Comparison of ENCODE assay signal across 23 mouse cellular contexts in the genomic region with DNA sequence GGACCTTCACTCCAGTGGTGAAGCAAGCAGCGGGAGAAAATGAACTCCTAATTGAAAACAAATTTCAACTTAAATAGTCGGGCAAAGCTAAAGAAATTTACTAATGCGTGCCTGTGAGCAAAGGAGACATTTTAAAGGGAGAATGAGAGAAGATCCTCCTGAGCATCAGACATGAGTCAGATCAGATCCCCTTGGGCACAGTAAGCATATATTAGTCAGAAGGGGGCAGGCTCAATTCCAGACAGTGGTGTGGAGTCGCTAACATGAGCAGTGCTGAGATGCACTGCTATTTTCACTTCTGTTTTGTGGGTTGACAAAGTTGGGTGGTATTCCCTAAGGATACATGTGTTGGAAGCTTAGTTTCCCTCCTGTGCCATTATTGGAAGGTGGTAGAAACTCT.
DNase-seq lines count a peak whose midpoint lies in the region; TF ChIP-seq lines count a peak whose summit lies in the region.
"Had no signal": no experiment of that assay in that cellular context is flagged by ENCODE, and none has a peak within 500 bp of the region (broad histone marks: within the 10 kb centered on the region; RNA-seq: fewer than 3 reads in every experiment).

No protein-coding gene starts in this region.

- H3K27me3 ChIP-seq in CH12.LX (replicated peaks): no peaks in the 10 kb centered on the region
- H3K27me3 ChIP-seq: embryonic facial prominence, embryonic 13.5 days; forebrain, embryonic 13.5 days; hindbrain, embryonic 12.5 days; hindbrain, embryonic 15.5 days had no signal

- H3K27ac ChIP-seq in CH12.LX (ENCODE audit: insufficient read depth, low read depth): no peak overlapping the region
- 0 out of 2 replicates have a peak overlapping the region, but pooled peaks have one; percentile 64 for H3K27ac ChIP-seq in embryonic fibroblast, embryonic 13.5 days (ENCODE audit: insufficient read depth, low read length)
- H3K27ac ChIP-seq: embryonic facial prominence, embryonic 10.5 days; embryonic facial prominence, embryonic 13.5 days; forebrain, embryonic 10.5 days; forebrain, embryonic 13.5 days; heart, embryonic 10.5 days; hindbrain, embryonic 12.5 days; hindbrain, embryonic 15.5 days had no signal

- dilution Hi-C loops in CH12.LX (cut with MboI; ENCODE audit: extremely low pct_ligation_motif_present, extremely low pct_unique_long_range_greater_than_20kb, low sequenced_read_pairs): no loop called here

- TF ChIP-seq CTCF in CH12.LX (conservative IDR thresholded peaks at IDR 0.05 in 1 of 2, IDR thresholded peaks at IDR 0.05 in 1 of 2; ENCODE audit: low read depth in 2 of 2, low read length in 2 of 2): no peak
- TF ChIP-seq CTCF in embryonic fibroblast, embryonic 13.5 days (IDR thresholded peaks at IDR 0.05; ENCODE audit: borderline replicate concordance, insufficient read depth, low read length): no peak

- TF ChIP-seq RAD21 in CH12.LX (IDR thresholded peaks at IDR 0.05; ENCODE audit: low read depth, low read length): no peak

- TF ChIP-seq EP300 in CH12.LX (IDR thresholded peaks at IDR 0.05; ENCODE audit: low read length): no peak

- no peak overlapping the region for H3K9ac ChIP-seq in CH12.LX (ENCODE audit: insufficient read depth, low read depth)
- H3K9ac ChIP-seq: embryonic facial prominence, embryonic 13.5 days; forebrain, embryonic 13.5 days; hindbrain, embryonic 12.5 days; hindbrain, embryonic 15.5 days had no signal

- no peak for TF ChIP-seq POLR2A in CH12.LX (IDR thresholded peaks at IDR 0.05; ENCODE audit: low read depth, low read length)
- TF ChIP-seq POLR2A in embryonic fibroblast, embryonic 13.5 days (IDR thresholded peaks at IDR 0.05; ENCODE audit: low read depth, low read length): no peak

- no peak overlapping the region for H3K4me2 ChIP-seq in CH12.LX (ENCODE audit: insufficient read depth, low read depth, poor library complexity, severe bottlenecking)
- H3K4me2 ChIP-seq: embryonic facial prominence, embryonic 13.5 days; forebrain, embryonic 13.5 days; hindbrain, embryonic 12.5 days; hindbrain, embryonic 15.5 days had no signal

- no peaks in the 10 kb centered on the region for H3K36me3 ChIP-seq in CH12.LX (replicated peaks in 1 of 2; ENCODE audit: control insufficient read depth in 1 of 2, insufficient read depth in 1 of 2, low read length in 1 of 2)
- H3K36me3 ChIP-seq: embryonic facial prominence, embryonic 10.5 days; embryonic facial prominence, embryonic 13.5 days; forebrain, embryonic 10.5 days; heart, embryonic 10.5 days; hindbrain, embryonic 12.5 days; hindbrain, embryonic 15.5 days had no signal

- in situ Hi-C loops in CH12.LX (cut with MboI; ENCODE audit: low pct_ligation_motif_present, low pct_unique_long_range_greater_than_20kb, low sequenced_read_pairs): no loop called here

- no peak overlapping the region for H3K4me3 ChIP-seq in CH12.LX (replicated peaks in 1 of 3; ENCODE audit: low read depth in 2 of 3, low read length in 2 of 3, poor library complexity in 1 of 3)
- H3K4me3 ChIP-seq in embryonic fibroblast, embryonic 13.5 days (ENCODE audit: insufficient read depth, low read length): no peak overlapping the region
- H3K4me3 ChIP-seq: embryonic facial prominence, embryonic 10.5 days; embryonic facial prominence, embryonic 13.5 days; forebrain, embryonic 10.5 days; forebrain, embryonic 13.5 days; heart, embryonic 10.5 days; hindbrain, embryonic 12.5 days; hindbrain, embryonic 15.5 days had no signal

- H3K79me2 ChIP-seq in CH12.LX (replicated peaks; ENCODE audit: control insufficient read depth, extremely low read depth, insufficient read depth, poor library complexity, severe bottlenecking): no peaks in the 10 kb centered on the region

- no peaks in the 10 kb centered on the region for H3K9me3 ChIP-seq in CH12.LX (replicated peaks; ENCODE audit: low read length)
- H3K9me3 ChIP-seq: embryonic facial prominence, embryonic 10.5 days; embryonic facial prominence, embryonic 13.5 days; forebrain, embryonic 10.5 days; forebrain, embryonic 13.5 days; heart, embryonic 10.5 days; hindbrain, embryonic 12.5 days; hindbrain, embryonic 15.5 days had no signal

- peaks cover 0 to 6% of the 10 kb centered on the region in 2 experiments; a peak in 2 of 4 replicates for H3K4me1 ChIP-seq in CH12.LX (ENCODE audit: control insufficient read depth in 1 of 2, insufficient read depth in 2 of 2)
- peaks cover 5% of the 10 kb centered on the region; the same call in 1 of the 2 replicates for H3K4me1 ChIP-seq in embryonic fibroblast, embryonic 13.5 days (ENCODE audit: control insufficient read depth, insufficient read depth, low read length)
- H3K4me1 ChIP-seq: embryonic facial prominence, embryonic 13.5 days; forebrain, embryonic 10.5 days; forebrain, embryonic 13.5 days; heart, embryonic 10.5 days; hindbrain, embryonic 12.5 days; hindbrain, embryonic 15.5 days had no signal

- DNase-seq in right cerebral cortex, adult 18-20 months: peak; percentile 1
- no peak for DNase-seq in right cerebral cortex, postnatal 10 days (ENCODE audit: low spot score in 2 of 2)
- DNase-seq in CH12.LX (ENCODE audit: extremely low read depth): peak; percentile 62
- DNase-seq in kidney, postnatal 10 days: no peak
- DNase-seq in layer of hippocampus, adult 9-11 months: no peak
- DNase-seq in cerebellum, adult 8-10 months: no peak
- DNase-seq: adrenal gland, postnatal 10 days; adrenal gland, postnatal 36 days; cerebellum, adult 11 months; cerebellum, adult 2 months; cerebellum, postnatal 10 days; cerebellum, postnatal 36 days; embryo, embryonic 11 days; gastrocnemius, postnatal 25 days; heart, adult 18-20 months had no signal

TF ChIP-seq in CH12.LX, 34 proteins besides CTCF, POLR2A, EP300 and RAD21:
- TF ChIP-seq ZNF384 (IDR thresholded peaks at IDR 0.05; ENCODE audit: low read depth, low read length) (no peak), GABPA (IDR thresholded peaks at IDR 0.05; ENCODE audit: insufficient replicate concordance, low read depth, low read length) (no peak), HCFC1 (IDR thresholded peaks at IDR 0.05; ENCODE audit: low read depth, low read length) (no peak), NRF1 (IDR thresholded peaks at IDR 0.05; ENCODE audit: low read depth, low read length) (no peak), KAT2A (IDR thresholded peaks at IDR 0.05; ENCODE audit: insufficient replicate concordance, low read length) (no peak), PAX5 (IDR thresholded peaks at IDR 0.05; ENCODE audit: low read length) (no peak), RCOR1 (conservative IDR thresholded peaks at IDR 0.05; ENCODE audit: low read depth, low read length) (no peak), USF2 (conservative IDR thresholded peaks at IDR 0.05; ENCODE audit: low read depth, low read length) (no peak), TCF12 (IDR thresholded peaks at IDR 0.05; ENCODE audit: low read depth, low read length) (no peak)
TF ChIP-seq in CH12.LX: peak in this region for 0.

Comparison
In these comparisons a context has a peak if more than half of its experiments do, and no peak if none do; other contexts are left out.
1. DNase-seq: peak in right cerebral cortex, adult 18-20 months (single experiment) and CH12.LX (single experiment); none in right cerebral cortex, postnatal 10 days (0 of 2), kidney, postnatal 10 days (single experiment), layer of hippocampus, adult 9-11 months (single experiment) and cerebellum, adult 8-10 months (single experiment).